Mouse (Mus musculus): ENCODE results near the gene Slc38a4.

DNA sequence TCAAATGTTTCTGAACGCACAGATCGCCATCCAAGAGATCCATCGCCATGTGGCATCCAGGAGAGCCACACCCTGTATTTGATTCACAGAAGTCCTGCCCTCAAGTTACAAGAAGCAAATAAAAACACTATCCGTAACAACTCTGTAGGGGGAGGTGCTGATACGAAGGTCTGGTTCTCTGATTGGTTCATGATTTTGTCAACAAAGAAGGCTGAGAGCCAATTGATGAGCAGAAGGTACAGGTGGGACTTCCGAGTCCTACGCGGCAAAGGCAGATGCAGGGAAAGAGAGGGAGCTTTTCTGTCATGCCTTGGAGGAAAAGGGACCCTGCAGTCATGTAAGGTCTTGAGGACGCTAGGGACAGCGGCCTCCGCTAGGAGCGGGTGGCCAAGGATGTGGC lies 53.0 kb downstream of the Slc38a4 start:
- no peak for TF ChIP-seq CTCF (IDR thresholded peaks at IDR 0.05; ENCODE audit: low read depth, low read length)
- no peak for TF ChIP-seq POLR2A (IDR thresholded peaks at IDR 0.05; ENCODE audit: borderline replicate concordance, low read depth, low read length)
